Mouse (Mus musculus): ENCODE data around the gene Gm37240.

Gm37240 gene

GRCm38 (mm10) chr3:85691134-85691533 is 196.2 kb downstream of the Gm37240 start:
- no peak for DNase-seq (ENCODE audit: extremely low spot score, low read depth, low spot score)

GRCm38 (mm10) chr3:85688341-85688740 is 199.0 kb downstream of the Gm37240 start:
- no peak for DNase-seq (ENCODE audit: extremely low spot score, low read depth, low spot score)

GRCm38 (mm10) chr3:85685271-85685670 is 202.0 kb downstream of the Gm37240 start:
- DNase-seq (ENCODE audit: extremely low spot score, low read depth, low spot score): no peak

- DNase-seq (ENCODE audit: extremely low spot score, low read depth, low spot score): no peak
Observed at GRCm38 (mm10) chr3:85683618-85684017, 203.7 kb downstream of the Gm37240 start.

- no peak for DNase-seq (ENCODE audit: extremely low spot score, low read depth, low spot score)
Observed at GRCm38 (mm10) chr3:85681136-85681535, 206.2 kb downstream of the Gm37240 start.

GRCm38 (mm10) chr3:85679960-85680359 is 207.4 kb downstream of the Gm37240 start:
- no peak for DNase-seq (ENCODE audit: extremely low spot score, low read depth, low spot score)

- DNase-seq (ENCODE audit: extremely low spot score, low read depth, low spot score): no peak
Observed at GRCm38 (mm10) chr3:85679312-85679933, 207.9 kb downstream of the Gm37240 start.

GRCm38 (mm10) chr3:85677952-85678351 is 209.4 kb downstream of the Gm37240 start:
- DNase-seq (ENCODE audit: extremely low spot score, low read depth, low spot score): no peak

GRCm38 (mm10) chr3:85677133-85677532 is 210.2 kb downstream of the Gm37240 start:
- DNase-seq (ENCODE audit: extremely low spot score, low read depth, low spot score): no peak

- no peak for DNase-seq (ENCODE audit: extremely low spot score, low read depth, low spot score)
Observed at GRCm38 (mm10) chr3:85669844-85670243, 217.5 kb downstream of the Gm37240 start.

- no peak for DNase-seq (ENCODE audit: extremely low spot score, low read depth, low spot score)
Observed at GRCm38 (mm10) chr3:85667683-85668082, 219.6 kb downstream of the Gm37240 start.

- DNase-seq (ENCODE audit: extremely low spot score, low read depth, low spot score): no peak
Observed at GRCm38 (mm10) chr3:85666736-85667135, 220.6 kb downstream of the Gm37240 start.

- DNase-seq (ENCODE audit: extremely low spot score, low read depth, low spot score): no peak
Observed at GRCm38 (mm10) chr3:85666166-85666565, 221.2 kb downstream of the Gm37240 start.

GRCm38 (mm10) chr3:85664591-85665171 is 222.6 kb downstream of the Gm37240 start:
- no peak for DNase-seq (ENCODE audit: extremely low spot score, low read depth, low spot score)

GRCm38 (mm10) chr3:85663826-85664225 is 223.5 kb downstream of the Gm37240 start:
- DNase-seq (ENCODE audit: extremely low spot score, low read depth, low spot score): no peak

GRCm38 (mm10) chr3:85661926-85662813 is 225.1 kb downstream of the Gm37240 start:
- no peak for DNase-seq (ENCODE audit: extremely low spot score, low read depth, low spot score)

GRCm38 (mm10) chr3:85659681-85660080 is 227.6 kb downstream of the Gm37240 start:
- DNase-seq (ENCODE audit: extremely low spot score, low read depth, low spot score): no peak

- no peak for DNase-seq (ENCODE audit: extremely low spot score, low read depth, low spot score)
Observed at GRCm38 (mm10) chr3:85655538-85655937, 231.8 kb downstream of the Gm37240 start.

GRCm38 (mm10) chr3:85652727-85653665 is 234.3 kb downstream of the Gm37240 start:
- no peak for DNase-seq (ENCODE audit: extremely low spot score, low read depth, low spot score)

- DNase-seq (ENCODE audit: extremely low spot score, low read depth, low spot score): no peak
Observed at GRCm38 (mm10) chr3:85649176-85649575, 238.1 kb downstream of the Gm37240 start.

- DNase-seq (ENCODE audit: extremely low spot score, low read depth, low spot score): no peak
Observed at GRCm38 (mm10) chr3:85645517-85646004, 241.8 kb downstream of the Gm37240 start.
